Mouse (Mus musculus) brain, embryonic 14.5 days (tissue): ENCODE data around the gene Emp1.

ENCODE experiments used
- CTCF ChIP-seq: fragments of 200-500 bp; IDR thresholded peaks from 2 replicates; pipeline ENCODE4 v1.5.1; 2012; ENCODE audit warnings: inconsistent platforms, mild to moderate bottlenecking, moderate library complexity, borderline replicate concordance; ENCODE audit not compliant: insufficient read depth, insufficient read length; ENCODE audit errors: extremely low read depth
- POLR2A ChIP-seq: fragments of 200-500 bp; IDR thresholded peaks from 2 replicates; pipeline ENCODE4 v1.6.1; 2012; ENCODE audit warnings: mild to moderate bottlenecking, inconsistent platforms, borderline replicate concordance; ENCODE audit not compliant: poor library complexity, insufficient read depth, insufficient read length, severe bottlenecking; ENCODE audit errors: extremely low read depth

GRCm38 (mm10) chr6:135418223-135418824, 56.0 kb downstream of the Emp1 start:
- no peak for TF ChIP-seq POLR2A
- no peak for TF ChIP-seq CTCF
